Mouse (Mus musculus): ENCODE data around the gene Cd247. TPM values are rescaled to one million over a fixed set of nuclear protein-coding genes. Genes with fewer than 3 reads are reported as not detected.

Gene Cd247
- polyA plus RNA-seq, 1 experiment from 2014 or later: 2.2 TPM

- Histone ChIP-seq H3K9ac (replicated peaks) (no peak overlapping the region; the same call in 1 of the 2 replicates), H3K27ac (no peak overlapping the region), H3K36me3 (no peaks in the 10 kb centered on the region), H3K4me1 (replicated peaks) (peaks cover 14% of the 10 kb centered on the region), H3K4me3 (replicated peaks) (peak overlapping the region; percentile 79), H3K4me2 (replicated peaks) (peak overlapping the region; percentile 96), H3K9me3 (no peaks in the 10 kb centered on the region), H3K27me3 (peaks cover 20% of the 10 kb centered on the region)
- no peak for ATAC-seq
- WGBS: 61% methylated on average over 9 of the region's 9 CpGs
These were observed 23.9 kb upstream of the Cd247 start for GRCm38 (mm10) chr1:165764571-165764970.

- peak overlapping the region; percentile 96; the same call in 1 of the 2 replicates for H3K4me2 ChIP-seq (replicated peaks)
- H3K27ac ChIP-seq: no peak overlapping the region
- no peak for ATAC-seq
- H3K4me1 ChIP-seq (replicated peaks): peaks cover 14% of the 10 kb centered on the region
- 88% methylated on average over 11 of the region's 11 CpGs for WGBS
- no peak overlapping the region for H3K4me3 ChIP-seq (replicated peaks)
- peaks cover 20% of the 10 kb centered on the region for H3K27me3 ChIP-seq
- no peaks in the 10 kb centered on the region for H3K36me3 ChIP-seq
- no peak overlapping the region for H3K9ac ChIP-seq (replicated peaks)
- no peaks in the 10 kb centered on the region for H3K9me3 ChIP-seq
These were observed 23.4 kb upstream of the Cd247 start for GRCm38 (mm10) chr1:165765041-165765440.

DNA sequence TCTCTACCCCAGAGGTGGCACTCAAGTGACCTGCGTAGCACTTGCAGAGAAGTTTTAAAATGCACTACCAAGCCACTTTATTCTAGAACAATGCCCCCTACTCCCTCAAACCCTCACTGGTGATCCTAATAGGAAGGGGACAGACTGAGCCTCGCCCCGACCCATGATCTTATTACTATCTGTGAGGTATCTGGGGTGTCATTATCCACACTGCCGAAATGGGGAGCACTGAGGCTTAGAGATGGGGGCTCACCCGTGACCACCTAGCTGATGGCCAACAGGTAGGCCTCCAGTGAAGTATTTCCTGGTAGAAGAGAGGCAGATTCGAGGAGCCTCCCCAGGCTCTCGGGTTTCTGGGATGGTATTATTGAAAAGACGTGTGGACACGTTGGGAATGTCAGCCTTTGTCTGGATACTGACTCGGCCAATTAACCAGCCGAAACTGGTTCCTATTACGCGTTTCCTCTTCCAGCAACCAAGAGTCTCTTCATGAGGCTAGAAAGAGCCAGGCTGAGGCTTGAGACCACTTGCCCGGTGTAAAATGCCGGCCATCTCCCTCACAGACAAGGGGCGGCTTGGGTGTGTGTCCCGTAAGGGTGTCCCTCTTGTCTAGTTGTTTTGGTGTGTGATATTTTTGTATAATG, 22.7 kb upstream of the Cd247 start:
- WGBS: 82% methylated on average over 17 of the region's 17 CpGs
- Histone ChIP-seq H3K4me1 (replicated peaks) (peaks cover 14% of the 10 kb centered on the region), H3K9me3 (no peaks in the 10 kb centered on the region), H3K4me2 (replicated peaks) (no peak overlapping the region), H3K9ac (replicated peaks) (no peak overlapping the region), H3K36me3 (no peaks in the 10 kb centered on the region; the same call in 1 of the 2 replicates), H3K4me3 (replicated peaks) (no peak overlapping the region), H3K27me3 (peaks cover 20% of the 10 kb centered on the region), H3K27ac (no peak overlapping the region)
- no peak for ATAC-seq

- Histone ChIP-seq H3K27ac (no peak overlapping the region), H3K36me3 (no peaks in the 10 kb centered on the region; the same call in 1 of the 2 replicates), H3K9ac (replicated peaks) (no peak overlapping the region), H3K4me2 (replicated peaks) (no peak overlapping the region), H3K4me3 (replicated peaks) (no peak overlapping the region), H3K27me3 (peaks cover 20% of the 10 kb centered on the region), H3K4me1 (replicated peaks) (peaks cover 14% of the 10 kb centered on the region), H3K9me3 (no peaks in the 10 kb centered on the region)
- WGBS: 93% methylated on average over 7 of the region's 7 CpGs
- ATAC-seq: no peak
These were observed 22.1 kb upstream of the Cd247 start for GRCm38 (mm10) chr1:165766295-165766890.

DNA sequence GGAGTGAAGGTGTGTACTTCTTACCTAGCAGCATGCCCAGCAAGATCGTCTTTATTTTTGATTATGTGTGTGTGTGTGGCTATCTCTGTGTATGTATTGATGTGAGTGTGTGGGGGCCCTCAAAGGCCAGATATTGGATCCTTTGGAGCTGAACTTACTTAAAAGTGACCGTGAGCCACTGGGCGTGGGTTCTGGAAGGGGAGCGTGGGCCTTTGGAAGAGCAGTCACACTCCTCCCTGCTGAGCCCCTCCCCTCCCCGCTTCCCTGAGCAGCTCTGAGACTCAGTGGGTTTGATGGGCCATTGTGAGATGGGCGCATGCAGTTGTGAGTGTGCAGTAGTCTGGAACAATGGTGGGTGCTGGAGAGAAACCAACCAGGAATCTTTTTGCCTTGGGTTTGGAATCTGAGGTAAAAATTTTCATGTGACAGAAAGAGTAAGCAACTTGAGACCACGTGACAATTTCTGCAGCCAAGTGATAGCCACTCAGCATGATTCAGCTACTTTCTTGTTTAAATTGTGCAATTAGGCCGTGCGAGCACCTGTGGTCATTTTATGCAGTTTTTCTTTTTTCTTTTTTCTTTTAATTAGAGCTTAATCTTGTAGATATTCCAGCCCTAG, 19.5 kb upstream of the Cd247 start:
- no peak for ATAC-seq
- peaks cover 25% of the 10 kb centered on the region for H3K27me3 ChIP-seq
- no peaks in the 10 kb centered on the region; the same call in 1 of the 2 replicates for H3K36me3 ChIP-seq
- peaks cover 14% of the 10 kb centered on the region for H3K4me1 ChIP-seq (replicated peaks)
- H3K9me3 ChIP-seq: no peaks in the 10 kb centered on the region
- no peak overlapping the region for H3K9ac ChIP-seq (replicated peaks)
- WGBS: 80% methylated on average over 9 of the region's 9 CpGs
- no peak overlapping the region for H3K27ac ChIP-seq
- H3K4me3 ChIP-seq (replicated peaks): no peak overlapping the region
- no peak overlapping the region for H3K4me2 ChIP-seq (replicated peaks)

GRCm38 (mm10) chr1:165770181-165770759, 18.2 kb upstream of the Cd247 start:
- Histone ChIP-seq H3K27ac (no peak overlapping the region), H3K27me3 (peaks cover 12% of the 10 kb centered on the region), H3K9ac (replicated peaks) (no peak overlapping the region), H3K4me1 (replicated peaks) (peaks cover 7% of the 10 kb centered on the region; the same call in 1 of the 2 replicates), H3K4me2 (replicated peaks) (no peak overlapping the region), H3K4me3 (replicated peaks) (no peak overlapping the region), H3K9me3 (no peaks in the 10 kb centered on the region), H3K36me3 (no peaks in the 10 kb centered on the region; the same call in 1 of the 2 replicates)
- ATAC-seq: no peak
- WGBS: 87% methylated on average over 10 of the region's 10 CpGs

DNA sequence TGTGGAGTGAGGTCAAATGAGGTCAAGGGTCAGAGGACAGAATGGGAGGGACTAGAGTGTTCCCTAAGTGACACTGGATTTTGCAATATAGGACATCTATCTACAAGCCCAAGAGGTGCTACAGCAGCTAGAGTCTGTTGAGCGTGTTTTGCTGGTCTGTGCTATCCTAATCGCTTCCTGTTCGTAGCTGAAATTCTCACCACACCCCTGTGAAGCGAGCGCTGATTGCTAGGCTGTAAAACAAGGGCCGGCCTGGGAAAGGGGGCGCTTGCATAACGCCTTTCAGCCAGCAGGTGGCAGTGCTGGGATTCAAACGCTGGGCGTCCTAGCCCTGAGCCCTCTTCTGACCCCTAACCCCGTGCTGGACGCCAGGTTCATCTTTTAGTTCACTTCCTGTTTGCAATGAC, 17.0 kb upstream of the Cd247 start:
- H3K4me2 ChIP-seq (replicated peaks): 0 out of 2 replicates have a peak overlapping the region, but pooled peaks have one; percentile 24
- no peak overlapping the region for H3K9ac ChIP-seq (replicated peaks)
- H3K4me1 ChIP-seq (replicated peaks): peaks cover 8% of the 10 kb centered on the region; the same call in 1 of the 2 replicates
- H3K4me3 ChIP-seq (replicated peaks): no peak overlapping the region
- H3K27ac ChIP-seq: no peak overlapping the region
- H3K27me3 ChIP-seq: peaks cover 20% of the 10 kb centered on the region; the same call in 1 of the 2 replicates
- ATAC-seq: peak; percentile 66
- H3K36me3 ChIP-seq: no peaks in the 10 kb centered on the region; the same call in 1 of the 2 replicates
- 2% methylated on average over 12 of the region's 12 CpGs for WGBS
- no peaks in the 10 kb centered on the region for H3K9me3 ChIP-seq

- no peaks in the 10 kb centered on the region; the same call in 1 of the 2 replicates for H3K36me3 ChIP-seq
- no peak overlapping the region for H3K9ac ChIP-seq (replicated peaks)
- H3K27me3 ChIP-seq: peaks cover 24% of the 10 kb centered on the region
- H3K4me3 ChIP-seq (replicated peaks): no peak overlapping the region
- H3K4me1 ChIP-seq (replicated peaks): peaks cover 10% of the 10 kb centered on the region; the same call in 1 of the 2 replicates
- H3K9me3 ChIP-seq: no peaks in the 10 kb centered on the region
- 0 out of 2 replicates have a peak overlapping the region, but pooled peaks have one; percentile 24 for H3K4me2 ChIP-seq (replicated peaks)
- ATAC-seq: 0 out of 2 replicates have a peak, but pooled peaks have one; percentile 31
- no peak overlapping the region for H3K27ac ChIP-seq
- 51% methylated on average over 9 of the region's 9 CpGs for WGBS
These were observed 16.5 kb upstream of the Cd247 start for GRCm38 (mm10) chr1:165771998-165772397.

GRCm38 (mm10) chr1:165775518-165776294, 12.8 kb upstream of the Cd247 start:
- ATAC-seq: no peak
- Histone ChIP-seq H3K4me3 (replicated peaks) (no peak overlapping the region), H3K27ac (no peak overlapping the region), H3K27me3 (peaks cover 37% of the 10 kb centered on the region), H3K36me3 (no peaks in the 10 kb centered on the region; the same call in 1 of the 2 replicates), H3K4me2 (replicated peaks) (no peak overlapping the region), H3K9me3 (no peaks in the 10 kb centered on the region), H3K4me1 (replicated peaks) (peaks cover 18% of the 10 kb centered on the region), H3K9ac (replicated peaks) (no peak overlapping the region)
- WGBS: 43% methylated on average over 19 of the region's 19 CpGs

DNA sequence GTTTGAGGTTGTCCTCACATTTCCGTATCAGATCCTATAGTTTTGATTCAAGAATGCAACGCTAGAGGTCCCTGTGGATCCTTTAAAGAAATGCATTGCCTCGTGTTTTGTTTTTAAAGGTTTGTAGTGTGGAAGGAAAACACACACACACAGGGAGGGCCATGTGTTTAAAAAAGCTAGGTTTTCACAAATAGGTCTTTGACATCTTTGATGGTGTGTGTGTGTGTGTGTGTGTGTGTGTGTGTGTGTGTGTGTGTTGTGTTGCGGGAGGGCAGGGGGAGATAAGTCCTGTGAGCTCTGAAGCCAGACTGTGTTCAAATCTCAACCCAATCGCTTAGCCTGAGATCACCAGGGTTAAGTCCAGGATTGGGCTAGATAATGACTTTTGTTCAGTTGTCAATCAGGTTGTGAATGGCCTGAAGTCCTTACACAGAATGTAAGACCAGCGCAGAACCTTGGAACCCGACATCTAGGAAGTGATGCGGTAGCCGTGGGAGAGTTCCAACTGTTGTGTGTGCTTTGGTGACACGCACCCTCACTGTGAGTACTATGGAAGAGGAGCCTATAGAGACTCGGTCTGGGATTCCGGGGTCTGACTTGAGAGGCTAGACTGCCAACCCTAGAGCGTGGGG, 8.4 kb upstream of the Cd247 start:
- peak; percentile 76 for ATAC-seq
- Histone ChIP-seq H3K9me3 (no peaks in the 10 kb centered on the region), H3K27ac (no peak overlapping the region), H3K27me3 (peaks cover 66% of the 10 kb centered on the region), H3K9ac (replicated peaks) (peak overlapping the region; percentile 32; the same call in 1 of the 2 replicates), H3K36me3 (no peaks in the 10 kb centered on the region), H3K4me1 (replicated peaks) (peaks cover 14% of the 10 kb centered on the region), H3K4me2 (replicated peaks) (peak overlapping the region; percentile 52), H3K4me3 (replicated peaks) (peak overlapping the region; percentile 28)
- WGBS: 2% methylated on average over 13 of the region's 13 CpGs

- peak; percentile 78 for ATAC-seq
- Histone ChIP-seq H3K4me2 (replicated peaks) (peak overlapping the region; percentile 52), H3K36me3 (no peaks in the 10 kb centered on the region), H3K9ac (replicated peaks) (peak overlapping the region; percentile 32; the same call in 1 of the 2 replicates), H3K27ac (no peak overlapping the region), H3K4me3 (replicated peaks) (peak overlapping the region; percentile 28), H3K4me1 (replicated peaks) (peaks cover 14% of the 10 kb centered on the region), H3K27me3 (peaks cover 67% of the 10 kb centered on the region), H3K9me3 (no peaks in the 10 kb centered on the region)
- 3% methylated on average over 20 of the region's 20 CpGs for WGBS
These were observed 7.8 kb upstream of the Cd247 start for GRCm38 (mm10) chr1:165780586-165781111.

Measured in midbrain, embryonic 13.5 days (tissue).